In genomic region chr7:125005638-125006037, GRCm38 (mm10) we compare ENCODE assay signal across 16 mouse cellular contexts.
A peak's percentile ranks its signal among the peaks of the same experiment; 100 is the strongest.
DNase-seq lines count a peak whose midpoint lies in the region; ATAC-seq lines count a peak whose summit lies in the region.
"Had no signal": no experiment of that assay in that cellular context is flagged by ENCODE, and none has a peak within 500 bp of the region (broad histone marks: within the 10 kb centered on the region; RNA-seq: fewer than 3 reads in every experiment).

No protein-coding gene starts in this region.

- H3K4me2 ChIP-seq in forebrain, embryonic 15.5 days (replicated peaks), result no peak overlapping the region
- H3K4me2 ChIP-seq: limb, embryonic 13.5 days had no signal

- H3K36me3 ChIP-seq in forebrain, embryonic 15.5 days, result no peaks in the 10 kb centered on the region
- H3K36me3 ChIP-seq: embryonic facial prominence, embryonic 10.5 days; limb, embryonic 13.5 days had no signal

- peak; percentile 55; the same call in 1 of the 2 replicates for ATAC-seq in forebrain, embryonic 15.5 days (replicated peaks)

- H3K9ac ChIP-seq in forebrain, embryonic 15.5 days (replicated peaks), result no peak overlapping the region
- H3K9ac ChIP-seq: limb, embryonic 13.5 days had no signal

- H3K9me3 ChIP-seq in forebrain, embryonic 15.5 days, result no peaks in the 10 kb centered on the region
- H3K9me3 ChIP-seq: embryonic facial prominence, embryonic 10.5 days; limb, embryonic 13.5 days had no signal

- 0 out of 2 replicates have a peak overlapping the region, but pooled peaks have one; percentile 15 for H3K27ac ChIP-seq in forebrain, embryonic 15.5 days (replicated peaks)
- H3K27ac ChIP-seq: embryonic facial prominence, embryonic 10.5 days; limb, embryonic 13.5 days had no signal

- intact Hi-C loops in left cerebral cortex, postnatal 4 days (cut with DNase I), result no loop called here

- H3K27me3 ChIP-seq in forebrain, embryonic 15.5 days, result no peaks in the 10 kb centered on the region
- H3K27me3 ChIP-seq: limb, embryonic 13.5 days had no signal

- DNase-seq in layer of hippocampus, adult 11-12 months (ENCODE audit: low spot score), result peak; percentile 15
- no peak for DNase-seq in layer of hippocampus, postnatal 25 days (ENCODE audit: extremely low spot score in 1 of 2, low spot score in 1 of 2)
- peak; percentile 27 for DNase-seq in layer of hippocampus, adult 9-11 months
- DNase-seq in left cerebral cortex, postnatal 4 days, result peak; percentile 6
- no peak for DNase-seq in spleen, postnatal 14 days (ENCODE audit: low spot score in 2 of 2)
- no peak for DNase-seq in spleen, postnatal 4 days (ENCODE audit: low spot score in 2 of 2)
- DNase-seq in T-cell, adult 2 months (ENCODE audit: low spot score), result no peak
- DNase-seq: cerebellum, adult 8-10 months; heart, adult 11 months; heart, postnatal 10 days; kidney, postnatal 10 days; lung, adult 2 months; thymus, postnatal 25 days had no signal

- peaks cover 5% of the 10 kb centered on the region for H3K4me1 ChIP-seq in forebrain, embryonic 15.5 days

- no peak overlapping the region for H3K4me3 ChIP-seq in forebrain, embryonic 15.5 days
- H3K4me3 ChIP-seq: embryonic facial prominence, embryonic 10.5 days; limb, embryonic 13.5 days had no signal

- WGBS in forebrain, embryonic 15.5 days, result 39% methylated on average over 3 of the region's 3 CpGs

Comparison
In these comparisons a context has a peak if more than half of its experiments do, and no peak if none do; other contexts are left out.
1. DNase-seq: peak in layer of hippocampus, adult 11-12 months (single experiment), layer of hippocampus, adult 9-11 months (single experiment) and left cerebral cortex, postnatal 4 days (single experiment); none in layer of hippocampus, postnatal 25 days (0 of 2), spleen, postnatal 14 days (0 of 2), spleen, postnatal 4 days (0 of 2) and T-cell, adult 2 months (single experiment).